Mouse (Mus musculus): ENCODE results near the gene Cox7a1. TPM values are rescaled to one million over a fixed set of nuclear protein-coding genes. Genes with fewer than 3 reads are reported as not detected.
"Not testable (repeated sequence)": the region's sequence is repeated elsewhere in the genome, so short reads cannot be mapped to it uniquely, and the experiment has no call there.

Gene Cox7a1
- total RNA-seq, 2 experiments from 2014 or later: 268 to 275 TPM

- DNase-seq (ENCODE audit: low spot score in 2 of 2): no peak
Measured at GRCm38 (mm10) chr7:30189116-30189491, 5.2 kb downstream of the Cox7a1 start.

- no peak for DNase-seq (ENCODE audit: low spot score in 2 of 2)
Measured at GRCm38 (mm10) chr7:30192088-30192487, 8.1 kb downstream of the Cox7a1 start.

GRCm38 (mm10) chr7:30193013-30193412 is 9.1 kb downstream of the Cox7a1 start:
- DNase-seq (ENCODE audit: low spot score in 2 of 2): no peak

- DNase-seq (ENCODE audit: low spot score in 2 of 2): peak in 1 of 2 experiments; percentile 73
Measured at GRCm38 (mm10) chr7:30193581-30194100, 9.7 kb downstream of the Cox7a1 start.

- DNase-seq (ENCODE audit: low spot score in 2 of 2): peak in 1 of 2 experiments; percentile 63
Measured at GRCm38 (mm10) chr7:30194101-30194831, 10.3 kb downstream of the Cox7a1 start.

- peak; percentile 94 to 98 for DNase-seq (ENCODE audit: low spot score in 2 of 2)
Measured at GRCm38 (mm10) chr7:30194884-30195283, 10.9 kb downstream of the Cox7a1 start.

GRCm38 (mm10) chr7:30195461-30195860 is 11.5 kb downstream of the Cox7a1 start:
- no peak for DNase-seq (ENCODE audit: low spot score in 2 of 2)

- no peak for DNase-seq (ENCODE audit: low spot score in 2 of 2)
Measured at GRCm38 (mm10) chr7:30196171-30196570, 12.2 kb downstream of the Cox7a1 start.

GRCm38 (mm10) chr7:30197592-30198129 is 13.7 kb downstream of the Cox7a1 start:
- no peak for DNase-seq (ENCODE audit: low spot score in 2 of 2)

- DNase-seq (ENCODE audit: low spot score in 2 of 2): peak in 1 of 2 experiments; percentile 46
Measured at GRCm38 (mm10) chr7:30198481-30198971, 14.6 kb downstream of the Cox7a1 start, which contains the start of gene Capns1. TSS of gene Capns1 (minus strand) at chr7:30198811.

- DNase-seq (ENCODE audit: low spot score in 2 of 2): peak in 1 of 2 experiments; percentile 6
Measured at GRCm38 (mm10) chr7:30199498-30200139, 15.7 kb downstream of the Cox7a1 start.

- peak in 1 of 2 experiments; percentile 7 for DNase-seq (ENCODE audit: low spot score in 2 of 2)
Measured at GRCm38 (mm10) chr7:30200200-30200599, 16.3 kb downstream of the Cox7a1 start.

- DNase-seq (ENCODE audit: low spot score in 2 of 2): not testable (repeated sequence)
Measured at GRCm38 (mm10) chr7:30200661-30201060, 16.7 kb downstream of the Cox7a1 start.

GRCm38 (mm10) chr7:30202895-30203690 is 19.1 kb downstream of the Cox7a1 start:
- peak in 1 of 2 experiments; percentile 33 for DNase-seq (ENCODE audit: low spot score in 2 of 2)

- DNase-seq (ENCODE audit: low spot score in 2 of 2): no peak
Measured at GRCm38 (mm10) chr7:30204380-30204779, 20.4 kb downstream of the Cox7a1 start.

- peak in 1 of 2 experiments; percentile 57 for DNase-seq (ENCODE audit: low spot score in 2 of 2)
Measured at GRCm38 (mm10) chr7:30205383-30205782, 21.4 kb downstream of the Cox7a1 start.

- DNase-seq (ENCODE audit: low spot score in 2 of 2): not testable (repeated sequence)
Measured at GRCm38 (mm10) chr7:30206364-30206763, 22.4 kb downstream of the Cox7a1 start.

GRCm38 (mm10) chr7:30211025-30211424 is 27.1 kb downstream of the Cox7a1 start:
- no peak for DNase-seq (ENCODE audit: low spot score in 2 of 2)

GRCm38 (mm10) chr7:30213881-30214280 is 29.9 kb downstream of the Cox7a1 start:
- no peak for DNase-seq (ENCODE audit: low spot score in 2 of 2)

GRCm38 (mm10) chr7:30215875-30216274 is 31.9 kb downstream of the Cox7a1 start:
- no peak for DNase-seq (ENCODE audit: low spot score in 2 of 2)

- peak; percentile 65 to 74 for DNase-seq (ENCODE audit: low spot score in 2 of 2)
Measured at GRCm38 (mm10) chr7:30216723-30217151, 32.8 kb downstream of the Cox7a1 start.

Data from gastrocnemius, postnatal 4 days (tissue).